Mouse (Mus musculus) gastrocnemius, postnatal 14 days (tissue): Measurements from ENCODE around the gene Igsf21. TPM values are rescaled to one million over a fixed set of nuclear protein-coding genes. Genes with fewer than 3 reads are reported as not detected.
A peak's percentile ranks its signal among the peaks of the same experiment; 100 is the strongest.

Experiments used
- DNase-seq: peaks from one replicate; pipeline ENCODE4 v3.0.0; 2021; ENCODE audit warnings: mixed read lengths
- intact Hi-C: fragments of 180-260 bp; cut with DNase I; formaldehyde crosslinking; loops from one replicate; pipeline ENCODE4 v1.15.1; 2025; ENCODE audit warnings: low total_unique reads
- total RNA-seq, 2 experiments: library from RNA; stranded (reverse); gene quantifications; 2 replicates each; pipeline ENCODE4 v1.2.3; 2021

Igsf21 gene
- total RNA-seq, 2 experiments from 2014 or later = 0.14 to 0.16 TPM

- DNase-seq = no peak
- intact Hi-C loops = no loop called here
Measured at GRCm38 (mm10) chr4:140113690-140114475, 132.7 kb downstream of the Igsf21 start.

DNA sequence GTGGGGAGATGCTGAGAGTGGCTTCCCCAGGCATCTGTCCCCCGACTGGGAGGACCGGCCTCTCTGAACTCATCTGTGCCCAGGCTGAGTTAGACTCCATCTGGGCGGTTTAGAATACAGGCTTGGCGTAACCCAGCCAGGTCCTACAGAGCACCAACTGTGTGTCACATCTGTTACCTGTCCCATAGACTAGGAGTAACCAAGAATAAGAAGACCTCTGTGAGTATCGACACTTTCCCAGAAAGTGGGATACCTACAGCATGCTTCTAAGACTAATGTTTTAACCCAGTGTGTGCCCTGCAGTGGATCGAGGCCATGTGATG is 137.0 kb downstream of the Igsf21 start:
- DNase-seq = no peak
- intact Hi-C loops = loop anchor here (5.0 kb wide), 1 partner anchor 48 kb away; no protein-coding TSS in a partner anchor

DNA sequence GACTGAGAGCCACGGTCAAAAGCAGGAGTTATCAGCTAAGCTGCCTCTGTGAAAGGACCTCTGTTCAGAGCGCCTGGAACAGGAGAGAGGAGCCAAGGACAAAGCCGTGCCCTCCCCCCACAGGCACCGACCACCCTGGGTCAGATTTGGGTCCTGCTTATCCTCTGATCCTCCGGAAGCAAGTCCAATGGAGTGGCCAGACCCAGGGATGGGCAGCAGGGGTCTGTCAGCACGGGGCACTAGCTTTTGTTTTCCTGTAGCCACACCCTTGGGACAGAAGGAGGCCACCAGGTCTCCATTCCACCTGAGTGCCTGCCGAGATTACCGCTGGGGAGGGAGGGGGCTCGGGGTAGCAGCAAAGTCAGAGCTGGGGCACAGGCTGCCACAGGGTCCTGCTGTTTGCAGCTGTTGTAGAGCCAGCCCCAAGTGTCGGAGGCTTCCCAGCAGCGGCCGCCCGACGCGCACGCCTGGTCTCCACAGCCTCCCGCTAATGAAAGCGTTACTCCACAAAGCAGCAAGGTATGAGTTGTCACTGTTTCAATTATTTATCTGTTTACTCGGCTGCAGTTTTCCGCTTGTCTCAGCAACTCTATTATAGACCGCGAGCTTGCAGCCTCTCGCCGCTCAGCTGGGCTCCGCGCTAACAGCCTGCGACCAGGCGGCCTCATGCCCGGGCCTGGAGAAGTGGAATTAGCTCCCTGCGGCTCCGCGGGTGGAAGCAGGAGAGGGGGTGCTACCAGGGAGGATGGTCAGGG is 137.5 kb downstream of the Igsf21 start:
- intact Hi-C loops = loop anchor here (5.0 kb wide), 1 partner anchor 48 kb away; no protein-coding TSS in a partner anchor
- no peak for DNase-seq

- intact Hi-C loops = loop anchor here (5.0 kb wide), 1 partner anchor 50 kb away; no protein-coding TSS in a partner anchor
Measured at GRCm38 (mm10) chr4:140107161-140107560, 139.4 kb downstream of the Igsf21 start.

DNA sequence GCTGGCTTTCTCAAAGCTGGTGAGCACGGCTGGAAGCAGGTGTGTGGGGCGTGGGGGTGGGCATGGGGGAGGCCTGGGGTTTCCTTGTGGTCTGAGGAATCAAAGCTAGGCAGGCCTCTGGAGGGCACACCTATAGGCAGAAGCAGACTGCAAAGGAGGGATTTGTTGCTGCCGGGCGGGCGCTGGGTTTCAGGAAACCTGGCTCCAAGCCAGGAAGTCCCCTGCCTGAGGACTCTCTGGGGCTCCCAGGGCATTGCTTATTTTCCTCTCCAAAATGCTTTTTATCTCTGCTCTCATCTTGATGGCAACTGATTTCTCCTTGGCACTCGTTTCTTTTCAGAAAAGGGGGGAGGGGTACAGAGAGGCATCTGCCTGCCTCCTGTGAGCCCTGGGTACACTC is 141.8 kb downstream of the Igsf21 start:
- DNase-seq = no peak
- intact Hi-C loops = loop anchor here (5.0 kb wide), 1 partner anchor 53 kb away; no protein-coding TSS in a partner anchor

More at GRCm38 (mm10) chr4:140107161-140107560, 139.4 kb downstream of the Igsf21 start:
- DNase-seq = no peak

- DNase-seq = no peak
- intact Hi-C loops = no loop called here
Measured at GRCm38 (mm10) chr4:140103341-140104027, 143.1 kb downstream of the Igsf21 start.

DNA sequence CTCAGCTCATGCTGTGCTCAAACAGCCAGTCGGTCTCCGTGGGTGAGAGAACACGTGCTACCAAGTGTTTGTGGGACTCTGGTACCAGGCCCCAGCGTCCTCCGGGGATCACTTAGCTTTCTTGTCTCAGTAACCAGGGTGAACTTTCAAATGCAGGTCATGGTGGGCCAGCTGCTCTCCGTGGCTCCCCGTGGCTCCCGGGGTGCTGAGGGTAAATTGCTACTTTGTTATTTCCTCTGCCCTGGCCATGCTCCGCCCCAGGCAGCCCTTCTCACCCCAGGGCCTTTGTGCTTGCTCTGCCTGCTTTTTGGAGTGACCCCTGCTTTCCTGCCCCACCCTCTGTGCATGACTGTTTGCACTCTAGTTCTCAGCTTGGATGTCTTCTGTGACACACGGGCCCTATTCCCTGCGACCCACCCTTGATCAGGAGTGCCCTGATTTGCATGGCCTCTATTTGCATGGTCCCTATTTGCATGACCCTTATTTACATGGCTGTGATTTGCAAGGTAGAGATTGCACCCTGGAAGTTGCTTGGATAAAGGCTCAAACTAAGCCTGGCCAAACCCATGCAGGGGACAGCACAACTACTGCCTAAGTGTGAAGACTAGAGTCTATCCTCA is 143.9 kb downstream of the Igsf21 start:
- intact Hi-C loops = no loop called here
- no peak for DNase-seq

- intact Hi-C loops = no loop called here
- peak; percentile 26 for DNase-seq
Measured at GRCm38 (mm10) chr4:140101106-140101505, 145.5 kb downstream of the Igsf21 start.

DNA sequence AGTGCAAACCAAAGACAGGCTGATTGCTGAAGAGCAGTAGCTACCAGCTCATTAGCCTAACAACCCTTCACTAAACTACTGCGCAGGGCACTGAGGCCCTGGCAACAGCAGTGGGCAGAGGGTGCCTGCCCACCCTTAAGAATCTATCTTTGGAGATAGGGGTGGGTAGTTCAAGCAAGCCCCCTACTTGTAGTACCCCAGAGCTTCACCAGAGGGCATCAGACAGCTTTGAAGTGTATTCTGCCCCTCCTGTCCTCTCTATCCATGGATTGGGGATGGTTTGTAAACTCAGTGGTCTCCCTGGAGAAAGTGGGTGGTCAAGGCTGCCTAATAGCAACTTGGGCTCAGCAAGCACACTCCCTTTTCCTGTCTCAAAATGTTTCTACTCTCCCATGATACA is 146.4 kb downstream of the Igsf21 start:
- DNase-seq = no peak
- intact Hi-C loops = no loop called here

DNA sequence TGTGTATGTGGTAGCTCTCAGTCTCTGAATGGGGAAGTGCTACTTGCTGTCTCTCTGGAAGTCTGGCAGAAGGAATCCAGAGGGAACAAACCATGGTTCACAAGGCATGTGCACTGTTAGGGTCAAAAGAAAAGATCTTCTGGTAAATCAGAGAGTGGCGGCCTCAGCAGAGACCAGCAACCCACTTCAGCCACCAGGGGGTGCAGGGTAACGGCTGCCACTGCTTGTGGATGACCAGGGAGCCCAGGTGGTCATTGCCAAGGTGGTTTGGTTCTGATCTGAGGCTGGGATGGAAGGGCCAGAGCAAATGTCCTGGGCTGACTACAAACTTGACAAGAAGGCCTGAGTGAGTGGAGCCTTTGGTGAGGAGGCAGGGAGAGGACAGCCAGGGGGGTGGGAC is 150.3 kb downstream of the Igsf21 start:
- no peak for DNase-seq
- intact Hi-C loops = no loop called here

DNA sequence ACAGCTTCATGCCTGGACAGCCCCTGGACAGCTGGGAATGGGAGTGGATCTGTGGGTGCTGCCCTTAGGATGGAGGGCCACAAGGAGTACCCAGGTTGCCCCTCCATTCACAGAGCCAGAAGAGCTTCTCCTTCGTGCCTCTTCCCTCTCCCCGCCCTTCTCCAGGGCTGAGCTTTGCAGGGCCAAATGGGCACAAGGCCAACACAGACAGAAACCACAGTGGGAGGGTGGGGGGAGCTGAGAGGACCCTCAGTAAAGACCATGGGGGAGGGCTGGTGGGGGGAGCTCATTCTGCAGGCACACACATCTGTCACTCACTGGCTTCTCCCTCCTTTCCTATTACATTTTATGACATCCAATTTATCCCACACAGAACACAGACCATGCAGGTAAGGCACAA is 151.7 kb downstream of the Igsf21 start:
- intact Hi-C loops = no loop called here
- DNase-seq = no peak

- DNase-seq = no peak
- intact Hi-C loops = no loop called here
Measured at GRCm38 (mm10) chr4:140092367-140092766, 154.2 kb downstream of the Igsf21 start.

DNA sequence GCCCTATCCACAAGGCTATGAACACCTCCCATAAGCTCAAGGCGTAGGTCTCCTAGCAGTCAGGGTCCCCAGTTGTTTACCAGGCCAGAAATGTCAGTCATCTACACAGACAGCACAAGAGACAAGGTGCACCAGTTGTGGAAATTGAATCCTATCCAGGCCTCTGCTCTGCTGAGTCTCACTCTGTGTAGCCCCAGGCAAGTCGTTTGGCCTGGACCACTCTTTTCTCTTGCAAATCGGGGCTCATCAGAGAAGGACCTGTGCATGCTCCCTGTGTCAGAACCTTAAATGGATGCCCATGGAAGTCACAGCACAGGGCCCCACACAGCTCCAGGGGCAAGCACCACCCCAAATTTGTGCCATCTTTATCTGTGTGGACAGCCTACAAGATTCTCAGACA is 154.9 kb downstream of the Igsf21 start:
- no peak for DNase-seq
- intact Hi-C loops = no loop called here

DNA sequence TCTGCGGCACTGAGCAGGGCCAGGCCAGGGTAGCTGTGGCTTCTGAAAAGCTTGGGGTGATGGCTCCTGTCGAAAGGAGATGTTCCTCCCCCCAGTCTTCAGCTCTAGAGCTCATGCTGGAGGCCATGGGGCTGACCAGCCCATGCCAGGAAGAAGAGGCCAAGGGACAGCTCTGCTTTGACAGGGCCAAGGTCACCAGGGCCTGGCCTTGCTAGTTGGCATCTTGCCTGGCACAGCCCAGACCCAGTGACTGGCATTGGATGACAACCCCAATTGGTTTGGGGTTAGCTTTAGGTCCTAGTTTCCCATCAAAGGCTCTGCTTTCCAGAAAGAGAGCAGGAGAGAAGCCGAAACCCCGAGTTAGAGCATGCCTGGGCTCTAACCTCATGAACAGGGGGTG is 156.9 kb downstream of the Igsf21 start:
- intact Hi-C loops = no loop called here
- no peak for DNase-seq

- DNase-seq = no peak
- intact Hi-C loops = no loop called here
Measured at GRCm38 (mm10) chr4:140088711-140089440, 157.7 kb downstream of the Igsf21 start.

GRCm38 (mm10) chr4:140086192-140086591 is 160.4 kb downstream of the Igsf21 start:
- intact Hi-C loops = no loop called here
- no peak for DNase-seq

- DNase-seq = peak; percentile 23
Measured at GRCm38 (mm10) chr4:140084521-140085011, 162.0 kb downstream of the Igsf21 start.

DNA sequence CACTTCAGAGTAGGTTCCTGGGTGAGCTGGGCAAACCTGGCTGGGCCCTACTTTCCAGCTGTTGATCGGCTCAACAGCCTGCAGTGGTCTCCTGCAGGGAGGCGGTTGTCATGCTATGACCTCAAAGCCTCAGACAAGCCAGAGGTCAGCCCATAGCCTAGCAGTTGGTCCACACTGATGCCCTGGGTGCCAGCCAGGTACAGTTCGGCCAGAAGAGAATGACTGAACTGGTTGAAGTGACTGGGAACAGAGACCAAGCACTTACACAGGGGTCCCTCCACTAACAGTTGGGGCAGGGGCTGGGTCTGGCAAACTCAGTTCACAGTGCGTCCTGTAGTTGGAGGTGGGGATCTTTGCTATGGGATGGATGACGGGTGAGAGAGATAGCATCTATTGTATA is 162.5 kb downstream of the Igsf21 start:
- intact Hi-C loops = no loop called here
- no peak for DNase-seq

More at GRCm38 (mm10) chr4:140084521-140085011, 162.0 kb downstream of the Igsf21 start:
- intact Hi-C loops = no loop called here

GRCm38 (mm10) chr4:140078416-140078815 is 168.2 kb downstream of the Igsf21 start:
- intact Hi-C loops = no loop called here
- DNase-seq = no peak
